Mouse (Mus musculus): Measurements from ENCODE around the gene Car10. TPM values are rescaled to one million over a fixed set of nuclear protein-coding genes. Genes with fewer than 3 reads are reported as not detected.

The Car10 gene
- polyA plus RNA-seq, 1 experiment = not detected

- Histone ChIP-seq H3K4me2 (ENCODE audit: low read depth) (no peak overlapping the region), H3K27me3 (ENCODE audit: control insufficient read depth, insufficient read depth, insufficient read length) (no peaks in the 10 kb centered on the region), H3K36me3 (ENCODE audit: control insufficient read depth, insufficient read depth) (no peaks in the 10 kb centered on the region), H3K4me3 (no peak overlapping the region), H3K79me2 (ENCODE audit: control insufficient read depth, insufficient read depth) (no peaks in the 10 kb centered on the region), H3ac (ENCODE audit: control insufficient read depth, insufficient read length) (no peak overlapping the region)
- no peak for TF ChIP-seq USF1 (IDR thresholded peaks at IDR 0.05; ENCODE audit: low read depth)
- TF ChIP-seq TCF3 (IDR thresholded peaks at IDR 0.05; ENCODE audit: insufficient read length, low read depth) = no peak
- TF ChIP-seq SRF (IDR thresholded peaks at IDR 0.05; ENCODE audit: control insufficient read depth, insufficient read length, low read depth) = no peak
These were observed 43.9 kb downstream of the Car10 start for GRCm38 (mm10) chr11:93141727-93142126.

DNA sequence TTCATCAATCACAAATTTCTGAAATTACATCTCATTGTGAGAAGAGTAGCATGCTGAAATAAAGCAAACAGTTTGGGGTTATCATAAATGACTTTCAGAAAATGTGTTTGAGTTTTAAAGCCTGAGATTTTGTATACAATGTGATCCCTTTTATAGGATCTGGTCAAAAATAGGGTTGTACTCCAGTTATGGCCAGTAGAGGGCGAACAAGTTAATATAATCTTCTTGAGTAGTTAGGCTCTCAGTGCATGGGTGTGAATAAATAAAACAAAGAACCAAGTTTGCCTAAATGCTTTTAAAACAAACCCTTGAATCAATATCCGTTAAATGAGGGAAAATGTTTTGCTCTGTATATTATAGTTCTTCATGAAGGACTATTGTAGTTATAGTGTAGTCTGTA lies 46.7 kb downstream of the Car10 start:
- H3K36me3 ChIP-seq (ENCODE audit: control insufficient read depth, insufficient read depth) = no peaks in the 10 kb centered on the region
- H3K4me3 ChIP-seq = no peak overlapping the region
- no peak overlapping the region for H3ac ChIP-seq (ENCODE audit: control insufficient read depth, insufficient read length)
- H3K79me2 ChIP-seq (ENCODE audit: control insufficient read depth, insufficient read depth) = no peaks in the 10 kb centered on the region
- TF ChIP-seq TCF3 (IDR thresholded peaks at IDR 0.05; ENCODE audit: insufficient read length, low read depth) = no peak
- no peak for TF ChIP-seq MYOD1 (IDR thresholded peaks at IDR 0.05; ENCODE audit: control insufficient read depth in 1 of 3, insufficient read length in 2 of 3, low read depth in 2 of 3)
- no peak for TF ChIP-seq SRF (IDR thresholded peaks at IDR 0.05; ENCODE audit: control insufficient read depth, insufficient read length, low read depth)
- no peak for TF ChIP-seq TCF12 (IDR thresholded peaks at IDR 0.05; ENCODE audit: insufficient read depth, poor library complexity, severe bottlenecking)
- TF ChIP-seq REST (IDR thresholded peaks at IDR 0.05; ENCODE audit: insufficient read depth, insufficient read length) = no peak
- no peaks in the 10 kb centered on the region for H3K27me3 ChIP-seq (ENCODE audit: control insufficient read depth, insufficient read depth, insufficient read length)
- H3K4me2 ChIP-seq (ENCODE audit: low read depth) = no peak overlapping the region

GRCm38 (mm10) chr11:93154910-93155309 lies 57.1 kb downstream of the Car10 start:
- no peak overlapping the region for H3K4me2 ChIP-seq (ENCODE audit: low read depth)
- H3ac ChIP-seq (ENCODE audit: control insufficient read depth, insufficient read length) = no peak overlapping the region
- no peaks in the 10 kb centered on the region for H3K79me2 ChIP-seq (ENCODE audit: control insufficient read depth, insufficient read depth)
- H3K4me3 ChIP-seq = no peak overlapping the region
- TF ChIP-seq E2F4 (IDR thresholded peaks at IDR 0.05; ENCODE audit: insufficient read depth) (no peak), MYOG (IDR thresholded peaks at IDR 0.05; ENCODE audit: control insufficient read depth in 1 of 3, insufficient read depth in 1 of 3, insufficient read length in 2 of 3, low read depth in 2 of 3) (no peak), CEBPB (IDR thresholded peaks at IDR 0.05; ENCODE audit: insufficient read depth, poor library complexity, severe bottlenecking) (no peak), POLR2AphosphoS2 (IDR thresholded peaks at IDR 0.05; ENCODE audit: insufficient read length, low read depth) (no peak), USF1 (IDR thresholded peaks at IDR 0.05; ENCODE audit: low read depth) (no peak), SRF (IDR thresholded peaks at IDR 0.05; ENCODE audit: control insufficient read depth, insufficient read length, low read depth) (no peak), MYOD1 (IDR thresholded peaks at IDR 0.05; ENCODE audit: control insufficient read depth in 1 of 3, insufficient read length in 2 of 3, low read depth in 2 of 3) (no peak), TCF3 (IDR thresholded peaks at IDR 0.05; ENCODE audit: insufficient read length, low read depth) (no peak), POLR2A (IDR thresholded peaks at IDR 0.05; ENCODE audit: insufficient read length, low read depth) (no peak), MAX (IDR thresholded peaks at IDR 0.05; ENCODE audit: low read depth) (no peak), REST (IDR thresholded peaks at IDR 0.05; ENCODE audit: insufficient read depth, insufficient read length) (no peak), TCF12 (IDR thresholded peaks at IDR 0.05; ENCODE audit: insufficient read depth, poor library complexity, severe bottlenecking) (no peak)
- no peaks in the 10 kb centered on the region for H3K36me3 ChIP-seq (ENCODE audit: control insufficient read depth, insufficient read depth)
- H3K27me3 ChIP-seq (ENCODE audit: control insufficient read depth, insufficient read depth, insufficient read length) = no peaks in the 10 kb centered on the region

DNA sequence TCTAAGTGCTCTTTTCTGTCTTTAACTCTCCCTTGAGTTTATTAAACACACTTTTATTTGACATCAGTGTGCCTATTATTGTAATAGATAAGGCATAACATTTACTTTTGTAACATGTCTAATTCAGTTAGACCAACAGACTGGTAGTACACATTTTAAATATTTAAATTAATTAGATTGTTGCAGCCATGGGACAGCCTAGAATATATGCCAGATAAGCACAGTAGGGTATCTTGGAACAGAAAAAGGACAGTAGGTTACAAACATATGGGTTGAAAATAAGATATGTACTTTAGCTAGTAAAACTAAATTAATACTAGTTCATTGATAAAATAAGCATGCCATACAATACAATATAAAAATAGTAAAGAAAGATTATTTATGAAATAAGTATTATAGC lies 74.6 kb downstream of the Car10 start:
- no peaks in the 10 kb centered on the region for H3K27me3 ChIP-seq (ENCODE audit: control insufficient read depth, insufficient read depth, insufficient read length)
- H3K79me2 ChIP-seq (ENCODE audit: control insufficient read depth, insufficient read depth) = no peaks in the 10 kb centered on the region
- no peaks in the 10 kb centered on the region for H3K36me3 ChIP-seq (ENCODE audit: control insufficient read depth, insufficient read depth)
- H3K4me2 ChIP-seq (ENCODE audit: low read depth) = no peak overlapping the region
- no peak overlapping the region for H3ac ChIP-seq (ENCODE audit: control insufficient read depth, insufficient read length)
- H3K4me3 ChIP-seq = no peak overlapping the region
- TF ChIP-seq MAX (IDR thresholded peaks at IDR 0.05; ENCODE audit: low read depth) = no peak
- TF ChIP-seq POLR2A (IDR thresholded peaks at IDR 0.05; ENCODE audit: insufficient read length, low read depth) = no peak
- no peak for TF ChIP-seq TCF12 (IDR thresholded peaks at IDR 0.05; ENCODE audit: insufficient read depth, poor library complexity, severe bottlenecking)
- no peak for TF ChIP-seq TCF3 (IDR thresholded peaks at IDR 0.05; ENCODE audit: insufficient read length, low read depth)
- TF ChIP-seq USF1 (IDR thresholded peaks at IDR 0.05; ENCODE audit: low read depth) = no peak
- no peak for TF ChIP-seq MYOG (IDR thresholded peaks at IDR 0.05; ENCODE audit: control insufficient read depth in 1 of 3, insufficient read depth in 1 of 3, insufficient read length in 2 of 3, low read depth in 2 of 3)

- Histone ChIP-seq H3K27me3 (ENCODE audit: control insufficient read depth, insufficient read depth, insufficient read length) (no peaks in the 10 kb centered on the region), H3K79me2 (ENCODE audit: control insufficient read depth, insufficient read depth) (no peaks in the 10 kb centered on the region), H3K4me2 (ENCODE audit: low read depth) (no peak overlapping the region), H3K4me3 (no peak overlapping the region), H3K36me3 (ENCODE audit: control insufficient read depth, insufficient read depth) (no peaks in the 10 kb centered on the region), H3ac (ENCODE audit: control insufficient read depth, insufficient read length) (no peak overlapping the region)
- TF ChIP-seq REST (IDR thresholded peaks at IDR 0.05; ENCODE audit: insufficient read depth, insufficient read length) (no peak), TCF3 (IDR thresholded peaks at IDR 0.05; ENCODE audit: insufficient read length, low read depth) (no peak), SRF (IDR thresholded peaks at IDR 0.05; ENCODE audit: control insufficient read depth, insufficient read length, low read depth) (no peak), MAX (IDR thresholded peaks at IDR 0.05; ENCODE audit: low read depth) (no peak), TCF12 (IDR thresholded peaks at IDR 0.05; ENCODE audit: insufficient read depth, poor library complexity, severe bottlenecking) (no peak), POLR2AphosphoS2 (IDR thresholded peaks at IDR 0.05; ENCODE audit: insufficient read length, low read depth) (no peak), POLR2A (IDR thresholded peaks at IDR 0.05; ENCODE audit: insufficient read length, low read depth) (no peak)
These were observed 75.9 kb downstream of the Car10 start for GRCm38 (mm10) chr11:93173533-93174308.
